Mouse (Mus musculus) small intestine, adult 2 months (tissue): ENCODE results near the gene Slc8a1.

Source experiments
- CTCF ChIP-seq: fragments of 200-500 bp; IDR thresholded peaks from 2 replicates; pipeline ENCODE4 v1.5.1; 2012; ENCODE audit warnings: low read depth, mild to moderate bottlenecking, control low read depth, inconsistent platforms, low read length, moderate library complexity, mixed read lengths; ENCODE audit not compliant: insufficient replicate concordance, insufficient read length; ENCODE audit errors: extremely low read depth
- POLR2A ChIP-seq: fragments of 200-500 bp; IDR thresholded peaks from 2 replicates; pipeline ENCODE4 v1.6.1; 2012; ENCODE audit warnings: low read depth, mild to moderate bottlenecking, control low read depth, inconsistent platforms, low read length, moderate library complexity

- TF ChIP-seq CTCF (no peak), POLR2A (no peak)
Measured at GRCm38 (mm10) chr17:81630471-81630870, 107.7 kb downstream of the Slc8a1 start.
